Mouse (Mus musculus) forebrain, embryonic 14.5 days (tissue): Measurements from ENCODE around the gene Cipc. TPM values are rescaled to one million over a fixed set of nuclear protein-coding genes. Genes with fewer than 3 reads are reported as not detected.

Experiments used
- ATAC-seq: fragments of 200-750 bp; cut with Nextera tagmentation; 2 replicates; pipeline ENCODE4 v1.8.0; 2017; ENCODE audit warnings: mild to moderate bottlenecking, moderate library complexity
- DNase-seq: peaks from one replicate; pipeline ENCODE4 v3.0.0-alpha.2; 2015; ENCODE audit warnings: low spot score
- H3K27ac ChIP-seq: fragments of 300-500 bp; sonication (generic); 2 replicates; pipeline ENCODE4 v1.5.1; 2014; ENCODE audit warnings: low read depth, mild to moderate bottlenecking, control low read depth, low read length, moderate library complexity
- H3K27me3 ChIP-seq: fragments of 300-500 bp; sonication (generic); replicated peaks from 2 replicates; pipeline ENCODE4 v1.6.1; 2014; ENCODE audit warnings: low read length, control low read depth, mixed read lengths; ENCODE audit not compliant: control insufficient read depth, insufficient read depth
- H3K36me3 ChIP-seq: fragments of 300-500 bp; sonication (generic); 2 replicates; pipeline ENCODE4 v1.6.1; 2014; ENCODE audit warnings: low read length, control low read depth; ENCODE audit not compliant: control insufficient read depth, insufficient read depth
- H3K4me1 ChIP-seq: fragments of 300-500 bp; sonication (generic); 2 replicates; pipeline ENCODE4 v1.6.1; 2014; ENCODE audit warnings: antibody characterized with exemption, low read length, control low read depth; ENCODE audit not compliant: control insufficient read depth, insufficient read depth
- H3K4me2 ChIP-seq: fragments of 300-500 bp; sonication (generic); 2 replicates; pipeline ENCODE4 v1.6.1; 2014; ENCODE audit warnings: mild to moderate bottlenecking, control low read depth, low read length
- H3K4me3 ChIP-seq: fragments of 300-500 bp; sonication (generic); 2 replicates; pipeline ENCODE4 v1.5.1; 2014; ENCODE audit warnings: low read depth, low read length, control low read depth
- H3K9ac ChIP-seq: fragments of 300-500 bp; sonication (generic); 2 replicates; pipeline ENCODE4 v1.6.1; 2014; ENCODE audit warnings: mild to moderate bottlenecking, low read length, control low read depth, moderate library complexity
- H3K9me3 ChIP-seq: fragments of 300-500 bp; sonication (generic); replicated peaks from 2 replicates; pipeline ENCODE4 v1.6.1; 2016; ENCODE audit warnings: low read length, control low read depth, mixed read lengths; ENCODE audit not compliant: control insufficient read depth
- WGBS: fragments of 180-500 bp; shearing (Covaris S2); extraction: QIAGEN DNeasy Blood & Tissue Kit; methylation state at CpG from one replicate; pipeline ENCODE4 v1.1.7; 2014; 5-methylcytosine and 5-hydroxymethylcytosine counted together
- polyA plus RNA-seq: library from polyadenylated mRNA; unstranded; fragments of >200 nt; fragmentation: Nextera tagmentation; extraction: Ambion mirVana; gene quantifications from 2 replicates; pipeline ENCODE4 v1.2.1, GENCODE M21; 2014

The Cipc gene
- polyA plus RNA-seq, 1 experiment from 2014 or later, result 47.5 TPM

- 3% methylated on average over 11 of the region's 11 CpGs for WGBS
- peak; percentile 66 for ATAC-seq
These were observed 5.7 kb upstream of the Cipc start for GRCm38 (mm10) chr12:86941173-86941572.

GRCm38 (mm10) chr12:86941734-86942486, 4.9 kb upstream of the Cipc start:
- Histone ChIP-seq H3K4me2 (peak overlapping the region; percentile 32; the same call in 1 of the 2 replicates), H3K9me3 (no peaks in the 10 kb centered on the region), H3K27ac (peak overlapping the region; percentile 96), H3K4me3 (no peak overlapping the region), H3K4me1 (peaks cover 26% of the 10 kb centered on the region), H3K36me3 (no peaks in the 10 kb centered on the region), H3K9ac (peak overlapping the region; percentile 17), H3K27me3 (no peaks in the 10 kb centered on the region)
- DNase-seq (peak; percentile 94), ATAC-seq (peak; percentile 65)
- WGBS, result 6% methylated on average over 5 of the region's 5 CpGs

More at GRCm38 (mm10) chr12:86941173-86941572, 5.7 kb upstream of the Cipc start:
- DNase-seq, result peak; percentile 65
- Histone ChIP-seq H3K4me1 (peaks cover 25% of the 10 kb centered on the region), H3K9me3 (no peaks in the 10 kb centered on the region), H3K27ac (peak overlapping the region; percentile 96), H3K36me3 (no peaks in the 10 kb centered on the region), H3K4me3 (no peak overlapping the region), H3K9ac (peak overlapping the region; percentile 52), H3K27me3 (no peaks in the 10 kb centered on the region), H3K4me2 (peak overlapping the region; percentile 32)

DNA sequence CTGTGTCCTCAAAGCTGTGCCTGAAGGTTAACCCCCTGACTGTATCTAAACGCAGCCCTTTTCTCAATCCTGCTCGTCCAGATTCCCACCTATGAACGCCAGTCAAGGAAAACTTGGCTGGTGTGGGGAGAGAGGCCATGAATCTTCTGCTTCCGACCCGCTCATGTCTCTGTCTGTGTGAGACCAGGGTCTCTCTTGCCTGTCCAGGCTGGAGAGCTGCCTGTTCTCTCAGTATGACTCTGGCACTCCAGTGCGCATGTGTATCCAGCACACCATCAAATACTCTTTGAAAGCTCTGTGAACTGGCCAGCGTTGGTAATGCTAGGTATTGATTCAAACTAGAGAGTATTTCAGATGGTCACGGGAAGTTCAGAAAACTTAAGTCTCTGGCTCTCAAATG, 3.4 kb upstream of the Cipc start:
- H3K9ac ChIP-seq, result no peak overlapping the region
- DNase-seq (no peak), ATAC-seq (no peak)
- no peak overlapping the region for H3K4me3 ChIP-seq
- H3K4me1 ChIP-seq, result peaks cover 33% of the 10 kb centered on the region
- no peak overlapping the region for H3K4me2 ChIP-seq
- no peaks in the 10 kb centered on the region for H3K36me3 ChIP-seq
- H3K9me3 ChIP-seq, result no peaks in the 10 kb centered on the region
- 91% methylated on average over 8 of the region's 8 CpGs for WGBS
- H3K27me3 ChIP-seq, result no peaks in the 10 kb centered on the region
- peak overlapping the region; percentile 15; the same call in 1 of the 2 replicates for H3K27ac ChIP-seq

GRCm38 (mm10) chr12:86945126-86945525, 1.7 kb upstream of the Cipc start:
- Histone ChIP-seq H3K4me3 (no peak overlapping the region), H3K4me1 (peaks cover 49% of the 10 kb centered on the region), H3K9ac (no peak overlapping the region), H3K4me2 (peak overlapping the region; percentile 25; the same call in 1 of the 2 replicates), H3K27ac (no peak overlapping the region), H3K27me3 (no peaks in the 10 kb centered on the region), H3K36me3 (no peaks in the 10 kb centered on the region), H3K9me3 (no peaks in the 10 kb centered on the region)
- DNase-seq, result peak; percentile 96
- WGBS, result 2% methylated on average over 4 of the region's 4 CpGs
- ATAC-seq, result no peak

DNA sequence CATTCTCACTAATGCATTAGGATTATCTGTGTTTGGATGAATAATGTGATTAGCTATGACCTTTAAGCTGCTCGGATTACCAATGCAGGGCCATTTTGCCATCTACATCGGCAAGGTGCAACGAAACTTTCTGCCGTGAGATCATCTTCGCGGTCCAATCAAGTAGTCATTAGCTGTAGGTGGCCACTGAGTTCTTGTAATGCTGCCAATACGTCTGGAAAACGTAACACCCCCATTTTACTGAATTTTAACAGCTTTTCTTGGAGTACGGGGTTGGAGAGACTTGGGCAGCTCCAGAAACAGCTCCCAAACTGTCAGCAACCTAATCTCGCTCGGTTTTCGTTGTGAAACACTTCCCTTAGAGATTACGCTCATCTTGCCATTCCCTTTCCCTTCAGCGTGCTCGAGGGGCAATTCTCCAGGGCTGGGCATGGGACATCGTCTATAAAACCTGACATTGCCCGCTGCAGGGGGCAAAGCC, 502 bp upstream of the Cipc start:
- ATAC-seq, result no peak

DNA sequence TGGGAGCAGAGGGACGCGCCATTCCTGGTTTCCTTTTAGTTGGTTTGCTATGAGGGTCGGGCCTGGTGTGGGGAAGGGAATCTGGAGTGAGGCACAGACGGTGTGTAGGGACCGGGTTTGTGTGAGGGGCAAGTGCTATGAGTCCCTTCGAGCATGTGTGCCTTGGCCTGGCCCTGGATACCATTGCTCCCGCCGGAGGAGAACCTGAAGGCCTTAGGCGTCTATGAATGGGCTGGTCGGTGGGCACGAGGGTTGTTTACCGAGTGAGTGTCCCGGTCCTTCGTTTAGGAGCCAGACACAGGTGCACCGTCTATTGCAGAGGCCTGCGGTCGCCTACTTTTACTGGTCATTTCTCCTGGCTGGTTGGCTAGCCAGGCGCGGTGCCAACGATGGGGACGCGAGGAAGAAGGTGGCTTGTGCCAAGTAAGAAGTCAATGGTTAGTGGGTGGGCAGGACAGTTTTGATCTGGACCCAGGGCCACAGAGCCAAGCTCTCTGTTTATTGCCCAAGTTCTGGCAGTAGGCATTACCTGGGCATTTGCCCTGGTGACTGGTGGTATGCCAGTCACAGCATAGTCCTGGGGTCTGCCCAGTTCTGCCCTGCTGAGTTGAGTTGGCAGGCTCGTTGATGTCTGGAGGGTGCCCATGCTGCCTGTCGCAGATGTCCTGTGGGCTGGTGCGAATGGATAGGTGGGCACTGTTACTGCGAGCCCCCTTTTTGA, 998 bp downstream of the Cipc start:
- peak; percentile 30 for DNase-seq
- 11% methylated on average over 26 of the region's 26 CpGs for WGBS

More for the DNA sequence above, 502 bp upstream of the Cipc start:
- Histone ChIP-seq H3K27ac (peak overlapping the region; percentile 99), H3K9me3 (no peaks in the 10 kb centered on the region), H3K9ac (peak overlapping the region; percentile 94), H3K4me3 (peak overlapping the region; percentile 69), H3K36me3 (no peaks in the 10 kb centered on the region), H3K4me2 (peak overlapping the region; percentile 64), H3K4me1 (peaks cover 47% of the 10 kb centered on the region), H3K27me3 (no peaks in the 10 kb centered on the region)
- WGBS, result under 1% methylated on average over 17 of the region's 17 CpGs
- DNase-seq, result peak; percentile 70

DNA sequence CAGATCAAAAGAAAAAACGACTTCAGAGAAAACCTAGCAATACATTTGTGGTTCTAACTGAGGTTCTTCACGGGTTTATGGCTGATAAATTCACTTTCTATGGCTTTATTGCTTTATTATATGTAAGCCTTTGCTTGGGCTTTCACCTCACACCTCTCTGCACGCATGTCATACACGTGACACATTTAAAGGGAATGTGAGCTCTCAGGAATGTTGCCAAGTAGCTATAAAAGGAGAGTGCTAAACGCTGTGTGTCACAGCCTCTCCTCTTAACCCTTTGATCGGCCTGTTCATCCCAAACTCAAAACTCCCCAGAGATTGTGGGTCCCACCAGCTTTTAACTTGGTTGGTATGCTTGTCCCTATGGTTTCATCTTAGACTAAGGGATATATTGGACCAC, 1.8 kb downstream of the Cipc start:
- Histone ChIP-seq H3K4me1 (peaks cover 36% of the 10 kb centered on the region), H3K9ac (peak overlapping the region; percentile 85), H3K9me3 (no peaks in the 10 kb centered on the region), H3K4me3 (peak overlapping the region; percentile 69), H3K4me2 (peak overlapping the region; percentile 77), H3K36me3 (peaks cover 10% of the 10 kb centered on the region), H3K27me3 (no peaks in the 10 kb centered on the region), H3K27ac (peak overlapping the region; percentile 99; the same call in 1 of the 2 replicates)
- DNase-seq (peak; percentile 56), ATAC-seq (no peak)
- WGBS, result 45% methylated on average over 6 of the region's 6 CpGs

More for the DNA sequence above, 998 bp downstream of the Cipc start:
- H3K27ac ChIP-seq, result peak overlapping the region; percentile 99
- H3K4me2 ChIP-seq, result peak overlapping the region; percentile 77
- peak; percentile 45 for ATAC-seq
- peak overlapping the region; percentile 69 for H3K4me3 ChIP-seq
- peak overlapping the region; percentile 85 for H3K9ac ChIP-seq
- H3K36me3 ChIP-seq, result peaks cover 5% of the 10 kb centered on the region
- H3K4me1 ChIP-seq, result peaks cover 36% of the 10 kb centered on the region
- no peaks in the 10 kb centered on the region for H3K9me3 ChIP-seq
- H3K27me3 ChIP-seq, result no peaks in the 10 kb centered on the region

DNA sequence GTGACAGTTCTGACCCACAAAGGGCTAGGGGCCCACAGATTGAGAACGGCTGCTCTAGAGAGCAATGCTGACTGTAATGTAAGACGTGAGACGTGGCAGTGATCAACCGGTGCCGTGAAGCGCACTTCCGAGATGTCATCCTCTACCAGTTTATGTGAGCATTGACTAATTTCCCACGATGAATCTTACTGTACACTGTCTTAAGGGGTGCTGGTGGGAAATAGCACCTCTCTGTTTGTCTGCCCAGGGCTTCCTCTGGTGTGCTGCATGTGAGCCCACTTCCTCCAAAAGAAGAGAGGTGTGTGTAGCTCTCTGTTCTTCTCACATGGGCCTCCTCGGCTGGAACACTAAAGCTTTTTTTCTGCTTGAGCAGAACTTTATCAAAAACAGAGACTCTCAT, 2.7 kb downstream of the Cipc start:
- Histone ChIP-seq H3K27ac (0 out of 2 replicates have a peak overlapping the region, but pooled peaks have one; percentile 44), H3K27me3 (no peaks in the 10 kb centered on the region), H3K4me2 (peak overlapping the region; percentile 35; the same call in 1 of the 2 replicates), H3K36me3 (peaks cover 15% of the 10 kb centered on the region), H3K4me3 (no peak overlapping the region), H3K9me3 (no peaks in the 10 kb centered on the region), H3K9ac (peak overlapping the region; percentile 25; the same call in 1 of the 2 replicates), H3K4me1 (peaks cover 36% of the 10 kb centered on the region)
- ATAC-seq (no peak), DNase-seq (no peak)
- 80% methylated on average over 9 of the region's 9 CpGs for WGBS
